Mouse (Mus musculus) embryonic fibroblast, embryonic 13.5 days (primary cell): ENCODE results near the gene Stom. TPM values are rescaled to one million over a fixed set of nuclear protein-coding genes. Genes with fewer than 3 reads are reported as not detected.

ENCODE experiments used
- H3K27ac ChIP-seq: 2 replicates; pipeline ENCODE4 v1.5.1; 2012; ENCODE audit warnings: low read length, control low read depth, inconsistent platforms; ENCODE audit not compliant: insufficient read depth
- H3K4me1 ChIP-seq: 2 replicates; pipeline ENCODE4 v1.6.1; 2011; ENCODE audit warnings: low read length; ENCODE audit not compliant: control insufficient read depth, insufficient read depth
- H3K4me3 ChIP-seq: 2 replicates; pipeline ENCODE4 v1.5.1; 2011; ENCODE audit warnings: mild to moderate bottlenecking, control low read depth, low read length; ENCODE audit not compliant: insufficient read depth
- CTCF ChIP-seq: IDR thresholded peaks from 2 replicates; pipeline ENCODE4 v1.5.1; 2011; ENCODE audit warnings: mild to moderate bottlenecking, control low read depth, low read length, moderate library complexity, borderline replicate concordance; ENCODE audit not compliant: insufficient read depth
- POLR2A ChIP-seq: IDR thresholded peaks from 2 replicates; pipeline ENCODE4 v1.6.1; 2011; ENCODE audit warnings: low read depth, mild to moderate bottlenecking, control low read depth, low read length, moderate library complexity
- polyA plus RNA-seq: library from polyadenylated mRNA; stranded (reverse); fragments of >200 nt; gene quantifications from 2 replicates; pipeline ENCODE4 v1.2.4, GENCODE M21; 2011; ENCODE audit warnings: low read depth; ENCODE audit not compliant: missing spikeins, insufficient read length

Stom gene
- polyA plus RNA-seq, 1 experiment, result 36.2 TPM

GRCm38 (mm10) chr2:35277686-35278085 is 59.1 kb downstream of the Stom start:
- Histone ChIP-seq H3K27ac (0 out of 2 replicates have a peak overlapping the region, but pooled peaks have one; percentile 0), H3K4me1 (peaks cover 23% of the 10 kb centered on the region), H3K4me3 (no peak overlapping the region)
- TF ChIP-seq POLR2A, result no peak
- TF ChIP-seq CTCF, result no peak

- peaks cover 40% of the 10 kb centered on the region for H3K4me1 ChIP-seq
- peak overlapping the region; percentile 75 for H3K27ac ChIP-seq
- TF ChIP-seq CTCF, result no peak
- no peak; the same call in 1 of the 2 replicates for TF ChIP-seq POLR2A
- no peak overlapping the region for H3K4me3 ChIP-seq
Measured at GRCm38 (mm10) chr2:35273536-35273935, 63.2 kb downstream of the Stom start.

- H3K4me3 ChIP-seq, result no peak overlapping the region
- H3K4me1 ChIP-seq, result peaks cover 45% of the 10 kb centered on the region
- peak overlapping the region; percentile 75 for H3K27ac ChIP-seq
- TF ChIP-seq CTCF (no peak), POLR2A (no peak)
Measured at GRCm38 (mm10) chr2:35272881-35273280, 63.9 kb downstream of the Stom start.

GRCm38 (mm10) chr2:35271817-35272216 is 65.0 kb downstream of the Stom start:
- TF ChIP-seq CTCF (no peak), POLR2A (no peak)
- no peak overlapping the region for H3K4me3 ChIP-seq
- peak overlapping the region; percentile 91 for H3K27ac ChIP-seq
- peaks cover 48% of the 10 kb centered on the region for H3K4me1 ChIP-seq

GRCm38 (mm10) chr2:35270531-35270984 is 66.2 kb downstream of the Stom start:
- Histone ChIP-seq H3K4me1 (peaks cover 60% of the 10 kb centered on the region), H3K4me3 (no peak overlapping the region), H3K27ac (peak overlapping the region; percentile 97)
- TF ChIP-seq POLR2A (no peak), CTCF (peak; percentile 81; the same call in 1 of the 2 replicates)

- Histone ChIP-seq H3K27ac (peak overlapping the region; percentile 97), H3K4me3 (no peak overlapping the region), H3K4me1 (peaks cover 65% of the 10 kb centered on the region)
- no peak for TF ChIP-seq CTCF
- TF ChIP-seq POLR2A, result no peak
Measured at GRCm38 (mm10) chr2:35269716-35270260, 67.0 kb downstream of the Stom start.

- Histone ChIP-seq H3K4me3 (no peak overlapping the region), H3K4me1 (peaks cover 72% of the 10 kb centered on the region), H3K27ac (peak overlapping the region; percentile 97)
- no peak for TF ChIP-seq POLR2A
- TF ChIP-seq CTCF, result no peak
Measured at GRCm38 (mm10) chr2:35269136-35269535, 67.6 kb downstream of the Stom start.

- Histone ChIP-seq H3K27ac (peak overlapping the region; percentile 60), H3K4me1 (peaks cover 71% of the 10 kb centered on the region), H3K4me3 (no peak overlapping the region)
- TF ChIP-seq POLR2A (no peak), CTCF (no peak)
Measured at GRCm38 (mm10) chr2:35267876-35268566, 68.8 kb downstream of the Stom start.

GRCm38 (mm10) chr2:35267156-35267875 is 69.5 kb downstream of the Stom start:
- peaks cover 68% of the 10 kb centered on the region for H3K4me1 ChIP-seq

More at GRCm38 (mm10) chr2:35267156-35267875, 69.5 kb downstream of the Stom start:
- Histone ChIP-seq H3K27ac (peak overlapping the region; percentile 60), H3K4me3 (no peak overlapping the region)
- TF ChIP-seq POLR2A (no peak), CTCF (no peak)
